Mouse (Mus musculus) lung, adult 2 months (tissue): ENCODE measurements at regions not wholly inside any gene's neighbourhood (a gene's known extent, or its start where the extent isn't known, plus 50 kb on each side); places are given as distances from the start of the nearest gene placed in this dataset.

Source experiments
- CTCF ChIP-seq: fragments of 200-500 bp; IDR thresholded peaks from 2 replicates; pipeline ENCODE4 v1.5.1; 2011; ENCODE audit warnings: mild to moderate bottlenecking, low read length, control low read depth; ENCODE audit not compliant: insufficient read depth
- POLR2A ChIP-seq: fragments of 200-500 bp; IDR thresholded peaks from 2 replicates; pipeline ENCODE4 v1.6.1; 2011; ENCODE audit warnings: low read depth, mild to moderate bottlenecking, control low read depth, low read length, borderline replicate concordance; ENCODE audit errors: extremely low read depth

- TF ChIP-seq CTCF (no peak), POLR2A (no peak)
Measured at GRCm38 (mm10) chr8:41472233-41472632, 55.4 kb upstream of the Frg1 start.
